Mouse (Mus musculus) kidney, adult 9 months (tissue): ENCODE measurements at regions not wholly inside any gene's neighbourhood (a gene's known extent, or its start where the extent isn't known, plus 50 kb on each side); places are given as distances from the start of the nearest gene placed in this dataset.
A peak's percentile ranks its signal among the peaks of the same experiment; 100 is the strongest.

ENCODE experiments used
- DNase-seq: peaks from one replicate; pipeline ENCODE4 v3.0.0; 2022

DNA sequence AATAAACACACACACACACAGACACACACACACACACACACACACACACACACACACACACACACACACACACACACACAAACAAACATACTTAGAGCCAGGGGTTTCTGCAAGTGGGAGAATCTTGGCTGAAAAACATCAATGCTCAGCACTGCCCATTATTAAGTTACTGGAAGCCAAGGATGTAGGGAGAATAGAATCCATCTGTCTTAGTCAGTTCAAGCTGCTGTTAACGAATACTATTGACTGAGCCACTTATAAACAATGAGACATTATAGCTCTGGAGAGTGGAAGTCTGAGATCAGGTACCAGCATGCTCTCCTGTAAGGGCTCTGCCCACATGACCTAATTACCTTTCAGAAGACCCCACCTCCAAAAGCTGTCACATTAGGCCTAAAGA lies 87.4 kb downstream of the Fam174b start:
- DNase-seq: no peak

GRCm38 (mm10) chr7:73830581-73830980 lies 90.5 kb downstream of the Fam174b start:
- no peak for DNase-seq

- no peak for DNase-seq
Measured at GRCm38 (mm10) chr7:73840381-73840780, 100.3 kb downstream of the Fam174b start.

DNA sequence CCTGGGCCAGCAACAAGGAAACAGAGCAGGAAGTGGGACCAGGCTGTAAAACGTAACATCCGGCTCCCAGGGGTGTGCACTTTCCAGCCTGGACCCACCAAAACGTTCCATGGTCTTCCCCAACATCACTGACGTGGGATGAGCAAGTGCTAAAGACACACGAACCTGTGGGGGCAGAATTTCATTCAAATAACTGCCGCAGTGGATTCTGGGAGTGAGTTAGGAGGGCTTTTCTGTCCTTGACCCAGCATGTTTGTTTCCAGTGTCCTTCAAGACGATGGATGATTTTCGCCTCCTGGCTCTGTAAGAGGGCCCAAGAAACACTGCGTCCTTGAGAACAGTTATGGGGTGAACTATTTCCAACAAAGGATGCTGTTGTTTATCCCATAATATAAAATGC lies 112.1 kb downstream of the Fam174b start:
- no peak for DNase-seq

- peak; percentile 75 for DNase-seq
Measured at GRCm38 (mm10) chr7:73853296-73853950, 113.3 kb downstream of the Fam174b start.

DNA sequence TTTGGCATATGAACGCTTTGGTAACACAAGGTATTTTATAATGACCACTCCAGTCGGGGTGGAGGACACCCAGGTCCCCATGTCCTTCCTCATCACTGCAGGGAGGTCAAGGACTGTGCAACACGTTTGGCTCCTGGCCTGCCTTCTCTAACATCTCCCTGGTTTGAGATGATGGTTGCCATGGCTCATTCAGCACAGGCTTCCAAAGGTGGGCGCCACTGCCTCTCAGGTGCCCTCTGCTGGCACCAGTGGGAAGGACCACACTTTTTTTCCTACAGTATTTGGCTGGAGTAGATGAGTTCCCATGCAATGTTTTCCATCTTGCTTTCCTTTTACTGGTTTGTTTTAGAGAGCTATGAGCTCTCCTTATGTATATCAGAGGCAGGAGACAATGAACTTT lies 115.4 kb downstream of the Fam174b start:
- DNase-seq: peak; percentile 38

DNA sequence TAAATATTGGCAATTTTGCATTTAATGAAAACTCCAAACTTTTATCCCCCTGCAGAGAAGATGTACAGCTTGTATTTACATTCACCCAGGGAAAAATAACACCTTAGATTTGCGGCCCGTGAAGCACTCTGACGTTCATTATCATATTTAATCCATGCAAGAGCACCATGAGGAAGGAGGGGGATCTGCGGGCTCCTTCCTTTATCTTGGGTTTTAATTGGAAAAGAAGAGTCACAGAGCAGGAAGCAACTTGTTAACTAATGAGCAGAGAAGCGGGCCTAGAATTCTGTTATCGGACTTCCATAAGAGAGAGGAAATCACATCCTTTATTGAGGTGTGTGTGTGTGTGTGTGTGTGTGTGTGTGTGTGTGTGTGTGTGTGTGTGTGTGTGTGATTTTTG lies 116.8 kb downstream of the Fam174b start:
- no peak for DNase-seq

- no peak for DNase-seq
Measured at GRCm38 (mm10) chr7:73865086-73865485, 125.0 kb downstream of the Fam174b start.

DNA sequence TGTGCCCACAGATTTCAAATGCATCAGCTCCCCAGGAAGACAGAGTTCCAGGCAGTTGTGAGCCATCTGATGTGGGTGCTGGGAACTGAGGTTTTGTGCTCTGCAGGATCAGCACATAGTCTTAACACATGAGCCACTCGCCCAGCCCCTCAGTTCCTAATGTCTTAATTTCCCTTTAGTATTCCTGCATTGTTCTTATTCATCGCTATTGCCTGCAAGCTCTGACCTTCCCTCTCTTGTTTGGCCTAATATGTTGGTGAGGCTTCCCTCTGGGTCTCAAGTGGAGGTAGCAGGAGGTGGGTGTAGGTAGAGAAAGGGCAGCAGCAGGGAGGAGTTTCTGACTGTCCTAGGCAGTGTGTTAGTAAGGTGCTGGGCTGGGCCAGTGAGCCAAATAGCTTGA lies 132.1 kb downstream of the Fam174b start:
- no peak for DNase-seq

- DNase-seq: no peak
Measured at GRCm38 (mm10) chr7:73881252-73882042, 132.0 kb downstream of the St8sia2 start.

DNA sequence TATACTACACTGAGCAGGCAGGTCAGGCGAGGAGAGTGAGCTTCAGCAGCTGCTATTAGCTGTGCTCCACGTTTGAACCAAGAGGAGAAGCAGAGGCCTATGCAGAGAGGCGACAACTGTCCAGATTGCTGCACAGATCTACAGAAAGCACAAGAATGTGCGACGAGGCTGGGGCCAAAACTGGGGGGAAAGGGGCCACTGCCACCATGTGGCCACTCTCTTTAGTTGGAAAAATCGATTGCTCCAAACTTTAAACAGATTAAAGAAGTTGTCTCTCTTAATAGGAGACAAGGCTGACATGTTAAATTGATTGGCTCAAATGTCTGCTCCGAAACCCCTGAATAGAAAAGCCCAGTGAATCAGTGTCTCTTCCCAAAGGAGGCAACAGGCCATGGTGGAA lies 127.3 kb downstream of the St8sia2 start:
- no peak for DNase-seq
